Mouse (Mus musculus) forebrain, embryonic 15.5 days (tissue): ENCODE results near the gene Ndufv2. TPM values are rescaled to one million over a fixed set of nuclear protein-coding genes. Genes with fewer than 3 reads are reported as not detected.
"Not testable (repeated sequence)": the region's sequence is repeated elsewhere in the genome, so short reads cannot be mapped to it uniquely, and the experiment has no call there.

ENCODE experiments used
- ATAC-seq: fragments of 200-750 bp; cut with Nextera tagmentation; replicated peaks from 2 replicates; pipeline ENCODE4 v1.8.0; 2017; ENCODE audit warnings: mild to moderate bottlenecking, moderate TSS enrichment, moderate library complexity
- H3K27ac ChIP-seq: fragments of 300-500 bp; sonication (generic); replicated peaks from 2 replicates; pipeline ENCODE4 v1.5.1; 2015; ENCODE audit warnings: mild to moderate bottlenecking, inconsistent platforms
- H3K27me3 ChIP-seq: fragments of 300-500 bp; sonication (generic); 2 replicates; pipeline ENCODE4 v1.6.1; 2015; ENCODE audit warnings: inconsistent platforms
- H3K36me3 ChIP-seq: fragments of 300-500 bp; sonication (generic); 2 replicates; pipeline ENCODE4 v1.6.1; 2015; ENCODE audit warnings: mild to moderate bottlenecking, inconsistent platforms
- H3K4me1 ChIP-seq: fragments of 300-500 bp; sonication (generic); 2 replicates; pipeline ENCODE4 v1.6.1; 2015; ENCODE audit warnings: inconsistent platforms
- H3K4me2 ChIP-seq: fragments of 300-500 bp; sonication (generic); replicated peaks from 2 replicates; pipeline ENCODE4 v1.6.1; 2015; ENCODE audit warnings: mild to moderate bottlenecking, inconsistent platforms
- H3K4me3 ChIP-seq: fragments of 300-500 bp; sonication (generic); 2 replicates; pipeline ENCODE4 v1.5.1; 2015; ENCODE audit warnings: mild to moderate bottlenecking, inconsistent platforms
- H3K9ac ChIP-seq: fragments of 300-500 bp; sonication (generic); replicated peaks from 2 replicates; pipeline ENCODE4 v1.6.1; 2015; ENCODE audit warnings: mild to moderate bottlenecking, inconsistent platforms
- H3K9me3 ChIP-seq: fragments of 300-500 bp; sonication (generic); 2 replicates; pipeline ENCODE4 v1.6.1; 2016; ENCODE audit warnings: inconsistent platforms
- WGBS: fragments of 180-500 bp; shearing (Covaris S2); methylation state at CpG from one replicate; pipeline ENCODE4 v1.1.7; 2015; ENCODE audit warnings: mixed read lengths; 5-methylcytosine and 5-hydroxymethylcytosine counted together
- polyA plus RNA-seq: library from polyadenylated mRNA; unstranded; fragments of >200 nt; fragmentation: Nextera tagmentation; extraction: Ambion mirVana; gene quantifications from 2 replicates; pipeline ENCODE4 v1.2.1, GENCODE M21; 2015

Ndufv2 gene
- polyA plus RNA-seq, 1 experiment from 2014 or later = 322 TPM

DNA sequence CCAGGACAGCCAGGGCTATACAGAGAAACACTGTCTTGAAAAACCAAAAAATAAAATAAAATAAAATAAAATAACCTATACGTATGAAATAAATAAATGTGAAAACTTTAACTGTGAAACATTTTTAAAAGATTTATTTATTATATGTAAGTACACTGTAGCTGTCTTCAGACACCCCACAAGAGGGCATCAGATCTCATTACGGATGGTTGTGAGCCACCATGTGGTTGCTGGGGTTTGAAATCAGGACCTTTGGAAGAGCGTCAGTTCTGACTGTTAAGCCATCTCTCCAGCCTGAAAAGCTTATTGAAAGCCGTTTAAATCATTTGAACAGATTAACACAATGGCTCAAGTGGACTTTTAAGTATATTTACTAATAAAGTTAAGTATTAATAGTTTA is 57.7 kb downstream of the Ndufv2 start:
- H3K36me3 ChIP-seq = peaks cover 12% of the 10 kb centered on the region
- 86% methylated on average over 4 of the region's 4 CpGs for WGBS
- ATAC-seq, H3K27me3 ChIP-seq, H3K4me3 ChIP-seq, H3K27ac ChIP-seq, H3K4me1 ChIP-seq, H3K4me2 ChIP-seq, H3K9me3 ChIP-seq, H3K9ac ChIP-seq: not testable (repeated sequence)

DNA sequence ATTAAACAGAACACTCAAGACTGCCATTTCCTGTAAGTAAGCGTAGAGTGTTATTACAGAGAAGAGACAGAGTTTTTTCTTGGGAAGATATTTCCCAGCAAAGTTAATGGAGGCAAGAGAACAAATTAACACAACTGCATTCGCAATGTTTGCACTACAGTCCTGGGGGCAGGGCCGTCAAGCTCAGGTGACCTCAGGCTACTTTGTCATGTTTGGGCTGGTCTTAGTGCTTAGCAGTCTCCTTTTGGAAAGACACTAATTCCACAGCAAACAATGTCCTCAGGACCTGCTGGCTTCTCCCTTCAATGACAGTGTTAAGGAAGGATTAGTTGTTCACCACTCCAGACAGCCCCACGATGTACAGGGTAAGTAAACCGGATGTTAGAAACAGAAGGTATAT is 60.3 kb downstream of the Ndufv2 start:
- no peak overlapping the region for H3K4me3 ChIP-seq
- no peaks in the 10 kb centered on the region for H3K9me3 ChIP-seq
- no peak overlapping the region for H3K27ac ChIP-seq
- H3K36me3 ChIP-seq = peaks cover 14% of the 10 kb centered on the region
- H3K9ac ChIP-seq = no peak overlapping the region
- WGBS = 92% methylated on average over 5 of the region's 5 CpGs
- H3K4me1 ChIP-seq = no peaks in the 10 kb centered on the region
- ATAC-seq = no peak
- no peak overlapping the region for H3K4me2 ChIP-seq
- no peaks in the 10 kb centered on the region for H3K27me3 ChIP-seq

DNA sequence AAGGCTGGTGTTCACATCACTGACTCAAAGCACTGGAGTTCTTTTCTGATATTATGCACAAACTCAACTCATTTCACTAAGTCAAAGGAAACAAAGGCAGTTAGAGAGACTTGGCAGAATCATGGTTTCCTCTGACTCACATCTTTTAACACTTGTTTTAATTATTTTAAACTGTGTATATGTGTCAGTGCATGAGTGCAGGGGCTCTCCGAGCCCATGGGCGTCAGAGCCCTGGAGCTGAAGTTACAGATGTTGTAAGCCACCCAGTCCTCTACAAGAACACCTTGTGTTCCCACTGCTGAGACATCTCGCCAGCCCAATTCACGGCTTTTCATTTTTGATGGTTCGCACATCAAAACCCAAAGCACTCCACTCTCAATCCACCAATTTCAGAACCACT is 68.1 kb downstream of the Ndufv2 start:
- peaks cover 17% of the 10 kb centered on the region; the same call in 1 of the 2 replicates for H3K36me3 ChIP-seq
- WGBS = 96% methylated on average over 5 of the region's 5 CpGs
- no peak for ATAC-seq
- H3K4me3 ChIP-seq = no peak overlapping the region
- no peak overlapping the region for H3K4me2 ChIP-seq
- H3K9me3 ChIP-seq = no peaks in the 10 kb centered on the region
- no peaks in the 10 kb centered on the region for H3K4me1 ChIP-seq
- no peak overlapping the region for H3K9ac ChIP-seq
- no peak overlapping the region for H3K27ac ChIP-seq
- no peaks in the 10 kb centered on the region for H3K27me3 ChIP-seq

DNA sequence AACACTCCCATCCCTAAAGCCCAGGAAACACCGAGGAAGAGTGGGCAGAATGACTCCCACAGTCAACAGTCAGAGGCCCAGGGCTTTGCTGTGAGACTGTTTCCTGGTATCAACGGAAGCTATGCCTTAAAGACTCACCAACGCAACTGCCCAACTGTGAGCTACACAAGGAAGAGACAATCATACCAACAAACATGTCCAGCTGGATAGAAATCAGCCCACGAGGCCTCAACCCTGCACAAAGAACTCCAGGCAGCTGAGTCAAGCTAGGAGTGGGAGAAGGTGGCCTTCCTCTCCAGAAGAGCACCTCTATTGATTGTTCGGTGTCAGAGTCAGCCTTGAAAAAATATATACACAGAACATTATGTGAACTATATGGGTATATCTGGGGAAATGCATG is 69.4 kb downstream of the Ndufv2 start:
- peaks cover 23% of the 10 kb centered on the region for H3K36me3 ChIP-seq
- 89% methylated on average over 5 of the region's 5 CpGs for WGBS
- no peak for ATAC-seq

More for the DNA sequence above, 69.4 kb downstream of the Ndufv2 start:
- Histone ChIP-seq H3K4me2 (no peak overlapping the region), H3K4me3 (no peak overlapping the region), H3K27ac (no peak overlapping the region), H3K4me1 (no peaks in the 10 kb centered on the region), H3K27me3 (no peaks in the 10 kb centered on the region), H3K9ac (no peak overlapping the region), H3K9me3 (no peaks in the 10 kb centered on the region)

Other genes with a start within 250 kb of the Ndufv2 start
- 57.5 and 61.3 TPM in 2 replicates for gene Ralbp1, start 215.8 kb downstream of the Ndufv2 start, polyA plus RNA-seq
- 76.3 and 77.5 TPM in 2 replicates for gene Twsg1, start 150.3 kb downstream of the Ndufv2 start, polyA plus RNA-seq
- gene Ankrd12, start 24.5 kb downstream of the Ndufv2 start, polyA plus RNA-seq = 125 and 135 TPM in 2 replicates
- gene Washc1, start 10.0 kb upstream of the Ndufv2 start, polyA plus RNA-seq = 43.6 and 48.5 TPM in 2 replicates
- 9.2 and 11.7 TPM in 2 replicates for gene Ddx11, start 22.0 kb upstream of the Ndufv2 start, polyA plus RNA-seq